Mouse (Mus musculus) ES-E14 (cell line): ENCODE data around the gene Vwf.

Experiments
- HCFC1 ChIP-seq: IDR thresholded peaks from 2 replicates; pipeline ENCODE4 v1.6.1; 2012; ENCODE audit warnings: low read length, inconsistent platforms, borderline replicate concordance; ENCODE audit not compliant: insufficient read depth
- MAFK ChIP-seq: IDR thresholded peaks from 2 replicates; pipeline ENCODE4 v1.6.1; 2014; ENCODE audit warnings: mild to moderate bottlenecking, low read depth, low read length, inconsistent platforms; ENCODE audit not compliant: insufficient read depth

DNA sequence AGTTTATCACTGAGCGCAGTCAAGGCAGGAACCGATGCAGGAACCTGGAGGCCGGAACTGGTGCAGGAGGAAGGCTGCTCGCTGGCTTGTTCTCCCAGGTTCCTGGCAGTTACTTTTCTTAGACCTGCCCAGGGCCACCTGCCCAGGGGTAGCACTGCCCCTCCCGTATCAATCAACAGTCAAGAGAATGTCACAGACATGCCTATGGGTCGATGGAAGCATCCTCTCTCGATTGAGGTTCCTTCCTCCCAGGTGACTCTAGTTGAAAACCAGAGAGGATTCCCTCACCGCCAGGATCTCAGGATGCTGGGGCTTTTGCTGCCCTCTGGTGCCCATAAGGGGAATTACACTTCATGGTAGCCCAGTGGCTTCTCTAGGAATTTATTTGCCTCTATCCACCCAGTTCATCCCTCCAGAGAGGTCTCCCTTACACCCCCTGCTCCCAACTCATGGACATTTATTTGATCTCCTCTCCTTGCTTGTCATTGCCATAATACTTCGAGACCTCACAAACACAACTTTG lies 53.5 kb downstream of the Vwf start:
- TF ChIP-seq HCFC1 = 0 out of 2 replicates have a peak, but pooled peaks have one; percentile 55
- no peak for TF ChIP-seq MAFK
